Mouse (Mus musculus) cortical plate, adult 2 months (tissue): ENCODE results near the gene Adamts18. TPM values are rescaled to one million over a fixed set of nuclear protein-coding genes. Genes with fewer than 3 reads are reported as not detected.

ENCODE experiments used
- H3K27ac ChIP-seq: fragments of 200-500 bp; 2 replicates; pipeline ENCODE4 v1.5.1; 2012; ENCODE audit warnings: low read length, control low read depth, inconsistent platforms; ENCODE audit not compliant: insufficient read depth
- H3K4me1 ChIP-seq: fragments of 200-500 bp; 2 replicates; pipeline ENCODE4 v1.6.1; 2011; ENCODE audit warnings: low read length; ENCODE audit not compliant: control insufficient read depth, insufficient read depth
- H3K4me3 ChIP-seq: fragments of 200-500 bp; 2 replicates; pipeline ENCODE4 v1.5.1; 2011; ENCODE audit warnings: mild to moderate bottlenecking, low read length, control low read depth; ENCODE audit not compliant: insufficient read depth
- CTCF ChIP-seq: fragments of 200-500 bp; IDR thresholded peaks from 2 replicates; pipeline ENCODE4 v1.5.1; 2011; ENCODE audit warnings: mild to moderate bottlenecking, control low read depth, low read length; ENCODE audit not compliant: insufficient read depth; ENCODE audit errors: extremely low read depth
- POLR2A ChIP-seq: fragments of 200-500 bp; IDR thresholded peaks from 2 replicates; pipeline ENCODE4 v1.6.1; 2011; ENCODE audit warnings: mild to moderate bottlenecking, low read length, control low read depth; ENCODE audit not compliant: insufficient read depth; ENCODE audit errors: extremely low read depth
- polyA plus RNA-seq: library from polyadenylated mRNA; depleted of rRNA; stranded (reverse); fragments of >200 nt; gene quantifications from 2 replicates; pipeline ENCODE4 v1.2.3, GENCODE M21; 2012; rRNA removed

The Adamts18 gene
- polyA plus RNA-seq, 1 experiment = 0.71 TPM

DNA sequence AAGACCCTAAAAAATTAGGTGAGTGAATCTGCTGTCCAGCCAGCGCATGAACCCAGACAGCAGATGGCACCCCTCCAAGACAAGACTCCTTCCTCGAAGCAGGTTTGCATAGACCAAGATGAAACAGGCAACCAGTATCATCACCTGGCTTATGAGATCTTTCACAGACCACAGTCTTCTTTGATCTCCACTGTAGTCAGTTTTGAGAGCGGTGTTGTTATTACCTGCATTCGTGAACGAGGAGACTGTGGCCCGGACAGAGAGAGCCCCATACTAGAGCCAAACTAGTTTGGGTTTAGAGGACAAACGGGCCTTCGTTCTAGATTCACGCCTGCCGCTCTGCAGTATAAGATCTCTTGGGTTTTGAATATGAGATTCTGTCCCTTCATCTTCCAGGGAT, 178.6 kb downstream of the Adamts18 start:
- Histone ChIP-seq H3K4me3 (no peak overlapping the region), H3K4me1 (no peaks in the 10 kb centered on the region), H3K27ac (no peak overlapping the region)
- TF ChIP-seq POLR2A = no peak
- no peak for TF ChIP-seq CTCF

DNA sequence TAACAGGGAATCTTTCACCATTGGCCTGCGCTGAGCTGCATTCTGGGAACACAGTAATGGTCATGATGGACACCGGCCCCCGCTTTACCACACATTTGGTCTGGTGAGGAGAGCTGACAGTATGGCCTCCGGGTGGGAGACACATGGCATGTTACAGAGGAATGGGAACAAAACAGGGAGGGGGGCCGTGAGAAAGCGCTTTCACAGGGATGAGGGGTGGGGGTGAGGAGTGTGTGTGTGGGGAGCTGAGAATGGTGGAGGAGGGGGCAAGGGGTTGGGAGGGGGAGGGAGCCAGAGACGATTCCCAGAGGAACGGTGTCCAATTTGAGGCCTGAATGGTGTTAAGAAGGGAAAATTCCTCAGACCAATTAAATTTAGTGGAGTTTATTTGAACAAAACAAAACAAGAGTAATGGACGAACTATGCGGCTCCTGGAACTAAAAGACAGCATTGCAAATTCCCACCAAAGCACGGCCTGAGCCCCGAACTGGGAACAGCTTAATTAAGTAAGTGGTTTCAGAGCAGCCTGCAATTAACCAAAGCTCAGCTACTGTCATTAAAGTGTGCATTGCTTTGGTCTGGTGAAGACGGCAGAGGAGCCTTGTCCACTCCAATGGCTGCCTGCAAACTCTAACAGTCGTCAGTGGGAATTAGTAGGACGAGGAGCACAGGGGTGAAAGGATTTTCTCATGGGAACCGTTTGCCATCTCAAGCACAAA, 181.7 kb downstream of the Adamts18 start:
- TF ChIP-seq CTCF (no peak), POLR2A (no peak)
- H3K4me3 ChIP-seq = no peak overlapping the region
- H3K4me1 ChIP-seq = no peaks in the 10 kb centered on the region
- no peak overlapping the region for H3K27ac ChIP-seq

DNA sequence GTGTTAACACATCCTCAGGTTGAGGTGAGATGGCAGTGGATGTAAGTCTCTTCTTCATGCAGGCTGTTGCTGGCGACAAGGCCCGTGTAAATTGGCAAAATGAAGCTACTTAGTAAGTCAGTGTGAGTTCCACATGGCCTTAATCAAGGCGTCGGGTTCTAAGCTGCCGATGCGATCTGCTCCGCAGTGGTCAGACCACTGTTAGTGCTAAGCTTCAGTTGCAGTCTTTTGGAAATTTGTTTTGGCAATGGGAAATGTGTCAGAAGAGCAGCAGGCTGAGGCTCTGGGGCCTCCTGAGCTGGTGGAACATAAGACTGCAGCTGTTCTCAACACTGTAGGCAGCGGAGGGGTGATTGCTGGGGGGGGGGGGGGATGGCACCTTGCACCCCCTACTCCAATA, 182.6 kb downstream of the Adamts18 start:
- no peak overlapping the region for H3K27ac ChIP-seq
- H3K4me3 ChIP-seq = no peak overlapping the region
- no peak for TF ChIP-seq POLR2A
- TF ChIP-seq CTCF = no peak
- no peaks in the 10 kb centered on the region; the same call in 1 of the 2 replicates for H3K4me1 ChIP-seq

DNA sequence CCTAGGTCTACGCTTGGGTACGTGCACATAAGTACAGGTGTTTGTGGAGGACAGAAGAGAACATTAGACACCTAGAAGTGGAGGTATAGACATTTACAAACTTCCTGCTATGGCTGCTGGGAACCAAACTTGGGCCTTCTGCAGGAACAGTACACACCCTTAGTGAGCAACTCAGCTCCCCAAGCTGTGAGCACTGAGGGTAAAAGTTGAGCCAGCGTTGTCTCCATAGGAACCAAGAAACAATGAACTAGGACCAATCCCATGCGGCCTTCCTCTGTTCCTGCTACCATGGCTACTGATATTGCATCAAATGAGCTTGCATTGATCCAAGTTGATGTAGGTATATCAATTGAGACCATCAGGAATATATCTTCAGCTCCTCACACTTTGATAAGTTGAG, 183.5 kb downstream of the Adamts18 start:
- no peak overlapping the region for H3K4me3 ChIP-seq
- H3K4me1 ChIP-seq = no peaks in the 10 kb centered on the region; the same call in 1 of the 2 replicates
- H3K27ac ChIP-seq = no peak overlapping the region
- no peak for TF ChIP-seq CTCF
- no peak for TF ChIP-seq POLR2A

DNA sequence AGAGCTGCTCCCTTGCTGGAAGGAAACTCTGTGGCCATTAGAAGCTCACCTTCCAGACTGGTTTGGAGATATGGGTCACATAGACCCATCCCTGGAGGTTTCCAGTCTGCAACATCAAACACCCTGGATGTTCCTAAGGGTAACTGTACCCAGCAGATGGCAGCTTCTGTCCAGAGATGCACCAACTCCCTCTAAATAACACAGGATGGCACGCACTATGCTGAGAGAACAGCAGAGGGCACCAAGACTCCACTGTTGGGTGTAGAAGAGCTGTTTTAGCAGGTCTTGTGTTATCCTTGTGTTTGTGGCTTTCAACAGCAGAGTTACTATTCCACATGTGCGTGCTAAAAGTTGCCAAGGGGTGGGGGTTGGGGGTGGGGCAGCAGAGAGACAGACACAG, 184.0 kb downstream of the Adamts18 start:
- Histone ChIP-seq H3K27ac (no peak overlapping the region), H3K4me1 (no peaks in the 10 kb centered on the region; the same call in 1 of the 2 replicates), H3K4me3 (no peak overlapping the region)
- TF ChIP-seq POLR2A (no peak), CTCF (peak; percentile 100)

DNA sequence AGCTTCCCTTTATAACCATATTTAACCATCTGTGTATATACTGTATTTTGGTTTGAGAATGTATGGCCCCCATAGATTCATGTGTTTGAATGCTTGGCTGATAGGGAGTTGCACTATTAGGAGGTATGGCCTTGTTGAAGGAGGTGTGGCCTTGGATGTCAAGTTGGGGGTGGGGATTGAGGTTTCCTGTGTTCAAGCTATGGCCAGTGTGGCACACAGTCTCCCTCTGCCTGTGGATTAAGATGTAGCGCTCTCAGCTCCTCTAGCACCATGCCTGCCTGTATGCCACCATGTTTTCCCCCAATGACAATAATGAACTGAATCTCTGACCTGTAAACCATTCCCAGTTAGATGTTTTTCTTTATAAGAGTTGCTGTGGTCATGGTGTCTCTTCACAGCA, 188.4 kb downstream of the Adamts18 start:
- Histone ChIP-seq H3K4me1 (no peaks in the 10 kb centered on the region; the same call in 1 of the 2 replicates), H3K27ac (no peak overlapping the region), H3K4me3 (no peak overlapping the region)
- TF ChIP-seq CTCF (no peak), POLR2A (no peak)

DNA sequence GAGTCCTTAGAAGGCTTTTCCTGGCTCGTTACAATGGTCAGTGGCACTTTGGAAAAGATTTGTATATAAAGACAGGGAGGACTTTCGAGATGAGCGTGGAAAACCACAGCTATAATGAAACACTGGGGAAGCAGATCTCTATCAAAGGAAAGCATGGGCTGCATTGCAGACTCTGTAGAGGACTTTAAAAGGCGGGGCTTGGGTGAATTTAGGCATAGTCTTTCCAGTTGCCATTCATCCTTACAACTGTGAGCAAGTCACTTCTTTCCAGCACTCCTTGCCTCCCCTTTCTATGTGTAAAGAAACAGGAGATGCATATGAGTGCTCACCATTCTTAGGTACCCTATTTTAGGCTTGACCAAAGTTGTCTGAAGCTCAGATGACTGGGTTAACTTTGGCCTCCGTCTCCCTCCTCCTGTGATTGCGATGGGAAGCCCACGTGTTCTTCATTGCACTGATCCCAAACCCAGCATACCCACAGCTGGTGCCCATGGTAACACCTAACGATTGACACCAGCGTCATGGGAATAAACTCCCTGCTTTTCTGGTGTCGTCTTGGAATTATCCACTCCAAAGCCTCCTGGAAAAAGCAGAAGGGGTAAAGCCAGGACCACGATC, 191.7 kb downstream of the Adamts18 start:
- TF ChIP-seq POLR2A (no peak), CTCF (no peak)
- H3K4me1 ChIP-seq = no peaks in the 10 kb centered on the region; the same call in 1 of the 2 replicates
- H3K4me3 ChIP-seq = no peak overlapping the region
- no peak overlapping the region for H3K27ac ChIP-seq

DNA sequence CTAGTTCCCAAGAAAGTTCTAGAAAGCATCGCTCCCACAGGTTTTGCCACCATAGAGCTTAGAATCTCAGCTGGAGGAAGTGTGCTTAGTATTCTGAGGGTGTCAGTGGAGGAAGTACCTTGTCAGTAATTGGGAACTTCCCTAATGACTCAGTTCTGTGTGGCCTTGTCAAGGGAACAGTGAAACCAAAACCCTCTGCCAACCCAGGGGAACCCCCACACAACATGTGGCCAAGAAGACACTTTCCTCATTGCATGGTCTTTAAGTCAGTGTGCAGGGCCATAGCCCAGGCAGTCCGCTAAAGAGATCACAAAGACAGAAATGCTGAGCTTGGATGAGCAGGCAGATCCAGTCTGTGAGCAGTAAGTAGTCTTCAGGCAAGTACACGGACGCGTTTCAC, 192.4 kb downstream of the Adamts18 start:
- TF ChIP-seq CTCF = no peak
- TF ChIP-seq POLR2A = no peak
- Histone ChIP-seq H3K27ac (no peak overlapping the region), H3K4me1 (no peaks in the 10 kb centered on the region), H3K4me3 (no peak overlapping the region)

DNA sequence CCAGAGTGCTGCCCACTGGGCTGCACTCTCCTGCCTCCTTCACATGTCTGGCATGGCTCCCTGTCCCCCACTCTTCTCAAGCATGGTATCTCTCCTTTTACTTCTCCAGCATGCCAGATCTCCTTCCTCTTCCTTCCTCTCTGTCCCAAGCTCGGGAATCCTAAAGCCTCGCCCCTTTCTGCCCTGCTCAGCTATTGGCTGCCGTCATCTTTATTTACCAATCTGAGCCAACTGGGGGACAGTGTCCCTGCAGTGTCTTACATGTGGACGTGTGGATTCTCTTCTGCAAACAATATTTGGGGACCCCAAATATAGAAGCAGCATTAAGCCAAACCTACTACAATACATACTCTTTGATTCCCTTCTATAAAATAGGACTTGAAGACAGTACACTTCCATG, 195.4 kb downstream of the Adamts18 start:
- no peak overlapping the region for H3K4me3 ChIP-seq
- no peaks in the 10 kb centered on the region for H3K4me1 ChIP-seq
- TF ChIP-seq POLR2A = no peak
- no peak for TF ChIP-seq CTCF
- no peak overlapping the region for H3K27ac ChIP-seq

DNA sequence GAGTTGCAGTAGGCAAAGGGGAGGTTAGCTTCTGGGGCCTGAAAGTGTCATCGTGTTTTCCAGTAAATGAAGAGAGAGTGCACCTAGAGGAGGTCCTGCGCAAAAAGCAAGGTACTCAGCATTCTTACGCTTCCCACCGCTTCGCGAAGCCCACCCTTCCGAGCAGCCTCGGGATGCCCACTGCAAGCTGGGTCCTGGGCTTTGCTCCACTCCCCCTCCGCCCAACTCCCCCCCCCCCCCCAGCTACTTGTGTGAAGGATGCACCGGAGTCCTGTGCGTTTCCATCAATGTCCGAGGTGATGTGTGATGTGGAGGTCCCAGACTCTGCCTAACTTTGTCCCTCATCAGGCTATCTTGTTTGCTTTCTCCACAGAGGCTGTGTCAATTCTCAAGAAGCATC, 196.1 kb downstream of the Adamts18 start:
- H3K4me3 ChIP-seq = no peak overlapping the region

More for the DNA sequence above, 196.1 kb downstream of the Adamts18 start:
- Histone ChIP-seq H3K27ac (no peak overlapping the region), H3K4me1 (no peaks in the 10 kb centered on the region)
- TF ChIP-seq POLR2A = no peak

Other genes with a start within 250 kb of the Adamts18 start
- 7.3 and 8.5 TPM in 2 replicates for gene Mon1b, start 213.2 kb downstream of the Adamts18 start, polyA plus RNA-seq
- 0.61 and 0.62 TPM in 2 replicates for gene Syce1l, start 205.5 kb downstream of the Adamts18 start, polyA plus RNA-seq